Mouse (Mus musculus): Measurements from ENCODE around the gene Ctu2.

GRCm38 (mm10) chr8:122444058-122444748 lies 31.7 kb upstream of the Ctu2 start:
- TF ChIP-seq CTCF (IDR thresholded peaks at IDR 0.05; ENCODE audit: low read depth, low read length) (no peak), POLR2AphosphoS5 (IDR thresholded peaks at IDR 0.05; ENCODE audit: insufficient replicate concordance, low read depth, low read length) (no peak)

Data from G1E (cell line).